In genomic region chr17:57032854-57033253, GRCm38 (mm10) we compare ENCODE assay signal across 9 mouse cellular contexts. TPM values are rescaled to one million over a fixed set of nuclear protein-coding genes. Genes with fewer than 3 reads are reported as not detected.
DNase-seq lines count a peak whose midpoint lies in the region; ATAC-seq lines count a peak whose summit lies in the region.
"Had no signal": no experiment of that assay in that cellular context is flagged by ENCODE, and none has a peak within 500 bp of the region (broad histone marks: within the 10 kb centered on the region; RNA-seq: fewer than 3 reads in every experiment).

No protein-coding gene starts in this region.

- H3K9me3 ChIP-seq in forebrain, embryonic 15.5 days, result no peaks in the 10 kb centered on the region
- no peaks in the 10 kb centered on the region for H3K9me3 ChIP-seq in forebrain, embryonic 12.5 days
- no peaks in the 10 kb centered on the region for H3K9me3 ChIP-seq in embryonic facial prominence, embryonic 10.5 days
- no peaks in the 10 kb centered on the region for H3K9me3 ChIP-seq in liver, embryonic 12.5 days (replicated peaks)

- H3K36me3 ChIP-seq in forebrain, embryonic 15.5 days, result peaks cover 11% of the 10 kb centered on the region; the same call in 1 of the 2 replicates
- H3K36me3 ChIP-seq in forebrain, embryonic 12.5 days (replicated peaks), result peaks cover 13% of the 10 kb centered on the region
- peaks cover 18% of the 10 kb centered on the region for H3K36me3 ChIP-seq in embryonic facial prominence, embryonic 10.5 days (replicated peaks)
- H3K36me3 ChIP-seq in liver, embryonic 12.5 days, result peaks cover 16% of the 10 kb centered on the region

- peak overlapping the region; percentile 88; the same call in 1 of the 2 replicates for H3K27ac ChIP-seq in forebrain, embryonic 15.5 days (replicated peaks)
- H3K27ac ChIP-seq in forebrain, embryonic 12.5 days, result no peak overlapping the region
- H3K27ac ChIP-seq in embryonic facial prominence, embryonic 10.5 days (replicated peaks), result peak overlapping the region; percentile 87; the same call in 1 of the 2 replicates
- peak overlapping the region; percentile 91 for H3K27ac ChIP-seq in liver, embryonic 12.5 days

- no peak for ATAC-seq in forebrain, embryonic 15.5 days (replicated peaks)
- no peak for ATAC-seq in forebrain, embryonic 12.5 days (ENCODE audit: low FRiP score)
- no peak for ATAC-seq in liver, embryonic 12.5 days
- no peak for ATAC-seq in activated CD4-positive, CD25-positive, alpha-beta regulatory T cell, adult 4 months

- 79% methylated on average over 4 of the region's 4 CpGs for WGBS in forebrain, embryonic 15.5 days
- WGBS in forebrain, embryonic 12.5 days, result 86% methylated on average over 4 of the region's 4 CpGs
- 78% methylated on average over 4 of the region's 4 CpGs for WGBS in embryonic facial prominence, embryonic 10.5 days
- WGBS in liver, embryonic 12.5 days (ENCODE audit: insufficient replicate concordance), result 72% methylated on average over 4 of the region's 4 CpGs

- no peak overlapping the region; the same call in 1 of the 2 replicates for H3K4me3 ChIP-seq in forebrain, embryonic 15.5 days
- H3K4me3 ChIP-seq in forebrain, embryonic 12.5 days (replicated peaks), result no peak overlapping the region
- H3K4me3 ChIP-seq in embryonic facial prominence, embryonic 10.5 days, result peak overlapping the region; percentile 84
- H3K4me3 ChIP-seq in liver, embryonic 12.5 days, result peak overlapping the region; percentile 59

- peak; percentile 26 for DNase-seq in 416B (ENCODE audit: low read depth)
- no peak for DNase-seq in embryonic facial prominence, embryonic 10.5 days (ENCODE audit: low spot score)
- DNase-seq in urinary bladder, adult 18-20 months (ENCODE audit: low spot score in 2 of 2), result no peak
- no peak for DNase-seq in spleen, postnatal 36 days (ENCODE audit: low spot score in 2 of 2)

- peak overlapping the region; percentile 62; the same call in 1 of the 2 replicates for H3K4me2 ChIP-seq in forebrain, embryonic 15.5 days (replicated peaks)
- no peak overlapping the region; the same call in 1 of the 2 replicates for H3K4me2 ChIP-seq in forebrain, embryonic 12.5 days
- H3K4me2 ChIP-seq in liver, embryonic 12.5 days, result peak overlapping the region; percentile 82

- H3K27me3 ChIP-seq in forebrain, embryonic 15.5 days, result no peaks in the 10 kb centered on the region
- H3K27me3 ChIP-seq in forebrain, embryonic 12.5 days, result peaks cover 4% of the 10 kb centered on the region
- peaks cover 11% of the 10 kb centered on the region for H3K27me3 ChIP-seq in embryonic facial prominence, embryonic 10.5 days (replicated peaks; ENCODE audit: low read depth, poor library complexity, severe bottlenecking)
- peaks cover 15% of the 10 kb centered on the region; the same call in 1 of the 2 replicates for H3K27me3 ChIP-seq in liver, embryonic 12.5 days (replicated peaks)

- H3K4me1 ChIP-seq in forebrain, embryonic 15.5 days, result peaks cover 25% of the 10 kb centered on the region
- H3K4me1 ChIP-seq in forebrain, embryonic 12.5 days, result peaks cover 26% of the 10 kb centered on the region
- H3K4me1 ChIP-seq in embryonic facial prominence, embryonic 10.5 days, result peaks cover 24% of the 10 kb centered on the region
- H3K4me1 ChIP-seq in liver, embryonic 12.5 days, result peaks cover 32% of the 10 kb centered on the region

- no peak overlapping the region for H3K9ac ChIP-seq in forebrain, embryonic 15.5 days (replicated peaks)
- no peak overlapping the region for H3K9ac ChIP-seq in forebrain, embryonic 12.5 days
- peak overlapping the region; percentile 80 for H3K9ac ChIP-seq in liver, embryonic 12.5 days

RNA-seq across cellular contexts. Expression of gene Khsrp, which starts 1.5 kb away (rescaled TPM):
- polyA plus RNA-seq in forebrain, embryonic 15.5 days (2015; fragmentation: Nextera tagmentation; extraction: Ambion mirVana), result 35.2 and 37.0 TPM in 2 replicates
- 62.8 and 70.7 TPM in 2 replicates for polyA plus RNA-seq in forebrain, embryonic 12.5 days (2016; fragmentation: Nextera tagmentation; extraction: Ambion mirVana)
- 53.9 and 55.1 TPM in 2 replicates for polyA plus RNA-seq in embryonic facial prominence, embryonic 10.5 days (2016; fragmentation: Nextera tagmentation; extraction: Ambion mirVana)
- 54.9 and 57.1 TPM in 2 replicates for polyA plus RNA-seq in liver, embryonic 12.5 days (2016; fragmentation: Nextera tagmentation; extraction: Ambion mirVana)
- 10 to 100 TPM; 19.6 to 30.9 TPM for polyA plus RNA-seq in activated CD4-positive, CD25-positive, alpha-beta regulatory T cell, adult 4 months (2017; shearing (Covaris generic))

RNA-seq across cellular contexts. Expression of gene Slc25a41, which starts 8.6 kb away (rescaled TPM):
- polyA plus RNA-seq in forebrain, embryonic 15.5 days (2015; fragmentation: Nextera tagmentation; extraction: Ambion mirVana), result not detected in 2 replicates
- not detected in 2 replicates for polyA plus RNA-seq in forebrain, embryonic 12.5 days (2016; fragmentation: Nextera tagmentation; extraction: Ambion mirVana)
- polyA plus RNA-seq in embryonic facial prominence, embryonic 10.5 days (2016; fragmentation: Nextera tagmentation; extraction: Ambion mirVana), result 0.12 TPM in 1 of 2 replicates, not detected in the other
- polyA plus RNA-seq in liver, embryonic 12.5 days (2016; fragmentation: Nextera tagmentation; extraction: Ambion mirVana), result not detected in 2 replicates
- not detected for polyA plus RNA-seq in activated CD4-positive, CD25-positive, alpha-beta regulatory T cell, adult 4 months (2017; shearing (Covaris generic))
- polyA plus RNA-seq: neural tube, embryonic 14.5 days had no signal

RNA-seq across cellular contexts. Expression of gene Gm17949, which starts 21.6 kb away (rescaled TPM):
- 0.31 and 0.47 TPM in 2 replicates for polyA plus RNA-seq in forebrain, embryonic 15.5 days (2015; fragmentation: Nextera tagmentation; extraction: Ambion mirVana)
- polyA plus RNA-seq in forebrain, embryonic 12.5 days (2016; fragmentation: Nextera tagmentation; extraction: Ambion mirVana), result 0.45 and 0.64 TPM in 2 replicates
- 0.25 and 0.54 TPM in 2 replicates for polyA plus RNA-seq in embryonic facial prominence, embryonic 10.5 days (2016; fragmentation: Nextera tagmentation; extraction: Ambion mirVana)
- 0.11 and 0.33 TPM in 2 replicates for polyA plus RNA-seq in liver, embryonic 12.5 days (2016; fragmentation: Nextera tagmentation; extraction: Ambion mirVana)
- polyA plus RNA-seq in activated CD4-positive, CD25-positive, alpha-beta regulatory T cell, adult 4 months (2017; shearing (Covaris generic)), result under 1 TPM in 1 of 2 experiments, not detected in 1; 0.57 TPM

RNA-seq across cellular contexts. Expression of gene Gtf2f1, which starts 21.8 kb away (rescaled TPM):
- 80.4 and 81.7 TPM in 2 replicates for polyA plus RNA-seq in forebrain, embryonic 15.5 days (2015; fragmentation: Nextera tagmentation; extraction: Ambion mirVana)
- 80.9 and 81.8 TPM in 2 replicates for polyA plus RNA-seq in forebrain, embryonic 12.5 days (2016; fragmentation: Nextera tagmentation; extraction: Ambion mirVana)
- 78.7 and 80.7 TPM in 2 replicates for polyA plus RNA-seq in embryonic facial prominence, embryonic 10.5 days (2016; fragmentation: Nextera tagmentation; extraction: Ambion mirVana)
- polyA plus RNA-seq in liver, embryonic 12.5 days (2016; fragmentation: Nextera tagmentation; extraction: Ambion mirVana), result 76.4 and 78.5 TPM in 2 replicates
- 10 to 100 TPM; 63.3 to 89.3 TPM for polyA plus RNA-seq in activated CD4-positive, CD25-positive, alpha-beta regulatory T cell, adult 4 months (2017; shearing (Covaris generic))

RNA-seq across cellular contexts. Expression of gene Crb3, which starts 26.1 kb away (rescaled TPM):
- 1.3 and 2.0 TPM in 2 replicates for polyA plus RNA-seq in forebrain, embryonic 15.5 days (2015; fragmentation: Nextera tagmentation; extraction: Ambion mirVana)
- 1.3 and 2.5 TPM in 2 replicates for polyA plus RNA-seq in forebrain, embryonic 12.5 days (2016; fragmentation: Nextera tagmentation; extraction: Ambion mirVana)
- 7.2 and 8.0 TPM in 2 replicates for polyA plus RNA-seq in embryonic facial prominence, embryonic 10.5 days (2016; fragmentation: Nextera tagmentation; extraction: Ambion mirVana)
- 2.5 and 3.0 TPM in 2 replicates for polyA plus RNA-seq in liver, embryonic 12.5 days (2016; fragmentation: Nextera tagmentation; extraction: Ambion mirVana)
- under 1 TPM; 0.46 to 0.73 TPM for polyA plus RNA-seq in activated CD4-positive, CD25-positive, alpha-beta regulatory T cell, adult 4 months (2017; shearing (Covaris generic))

Comparison
In these comparisons a context has a peak if more than half of its experiments do, and no peak if none do; other contexts are left out.
1. H3K4me3 ChIP-seq: peak in embryonic facial prominence, embryonic 10.5 days (single experiment) and liver, embryonic 12.5 days (single experiment); none in forebrain, embryonic 15.5 days (single experiment) and forebrain, embryonic 12.5 days (single experiment).